ENCODE assay signal across 10 mouse cellular contexts in genomic region chr3:89336529-89336928, GRCm38 (mm10). TPM values are rescaled to one million over a fixed set of nuclear protein-coding genes. Genes with fewer than 3 reads are reported as not detected.
DNase-seq lines count a peak whose midpoint lies in the region; ATAC-seq and TF ChIP-seq lines count a peak whose summit lies in the region.
"Had no signal": no experiment of that assay in that cellular context is flagged by ENCODE, and none has a peak within 500 bp of the region (broad histone marks: within the 10 kb centered on the region; RNA-seq: fewer than 3 reads in every experiment).

No protein-coding gene starts in this region.

- H3K4me2 ChIP-seq in lung, embryonic 14.5 days, result peak overlapping the region; percentile 65
- H3K4me2 ChIP-seq in limb, embryonic 11.5 days (ENCODE audit: low read depth, severe bottlenecking), result peak overlapping the region; percentile 87
- H3K4me2 ChIP-seq in stomach, embryonic 16.5 days (ENCODE audit: low read depth, low read length), result peak overlapping the region; percentile 68

- TF ChIP-seq CTCF in lung, embryonic 14.5 days (IDR thresholded peaks at IDR 0.05; ENCODE audit: low read depth), result no peak

- H3K9me3 ChIP-seq in lung, embryonic 14.5 days (ENCODE audit: low read depth, low read length), result no peaks in the 10 kb centered on the region
- H3K9me3 ChIP-seq in forebrain, embryonic 10.5 days, result no peaks in the 10 kb centered on the region
- no peaks in the 10 kb centered on the region for H3K9me3 ChIP-seq in limb, embryonic 11.5 days (ENCODE audit: control insufficient read depth, low read length)
- H3K9me3 ChIP-seq in stomach, embryonic 16.5 days (replicated peaks; ENCODE audit: control insufficient read depth, low read length), result no peaks in the 10 kb centered on the region

- no peak for ATAC-seq in lung, embryonic 14.5 days (ENCODE audit: insufficient read depth)
- no peak for ATAC-seq in limb, embryonic 11.5 days (ENCODE audit: insufficient number of reproducible peaks, low FRiP score, low TSS enrichment, low read depth)
- ATAC-seq in stomach, embryonic 16.5 days (ENCODE audit: insufficient read depth, low FRiP score), result no peak

- H3K4me1 ChIP-seq in lung, embryonic 14.5 days (ENCODE audit: insufficient read depth), result 0 out of 2 replicates have a peak, but pooled peaks cover 7% of the 10 kb centered on the region
- H3K4me1 ChIP-seq in forebrain, embryonic 10.5 days, result peaks cover 92% of the 10 kb centered on the region
- H3K4me1 ChIP-seq in limb, embryonic 11.5 days (ENCODE audit: control insufficient read depth, insufficient read depth, low read length), result peaks cover 40% of the 10 kb centered on the region
- peaks cover 42% of the 10 kb centered on the region for H3K4me1 ChIP-seq in stomach, embryonic 16.5 days (ENCODE audit: control insufficient read depth, insufficient read depth, low read length)

- WGBS in lung, embryonic 14.5 days, result 6% methylated on average over 6 of the region's 6 CpGs
- WGBS in forebrain, embryonic 10.5 days, result 4% methylated on average over 6 of the region's 6 CpGs
- WGBS in limb, embryonic 11.5 days, result 22% methylated on average over 6 of the region's 6 CpGs
- WGBS in stomach, embryonic 16.5 days, result 19% methylated on average over 6 of the region's 6 CpGs

- H3K9ac ChIP-seq in lung, embryonic 14.5 days, result peak overlapping the region; percentile 95
- peak overlapping the region; percentile 81 for H3K9ac ChIP-seq in limb, embryonic 11.5 days (ENCODE audit: low read length)
- H3K9ac ChIP-seq in stomach, embryonic 16.5 days (ENCODE audit: low read length), result peak overlapping the region; percentile 92

- peaks cover 27% of the 10 kb centered on the region for H3K36me3 ChIP-seq in lung, embryonic 14.5 days (ENCODE audit: insufficient read depth)
- peaks cover 36% of the 10 kb centered on the region for H3K36me3 ChIP-seq in forebrain, embryonic 10.5 days (replicated peaks)
- peaks cover 7% of the 10 kb centered on the region for H3K36me3 ChIP-seq in limb, embryonic 11.5 days (ENCODE audit: control insufficient read depth, insufficient read depth, low read length)
- no peaks in the 10 kb centered on the region for H3K36me3 ChIP-seq in stomach, embryonic 16.5 days (ENCODE audit: control insufficient read depth, insufficient read depth, low read length)

- peak overlapping the region; percentile 88 for H3K4me3 ChIP-seq in lung, embryonic 14.5 days (ENCODE audit: low read depth, low read length)
- H3K4me3 ChIP-seq in forebrain, embryonic 10.5 days, result peak overlapping the region; percentile 88
- peak overlapping the region; percentile 67 for H3K4me3 ChIP-seq in limb, embryonic 11.5 days (ENCODE audit: low read depth, low read length)
- peak overlapping the region; percentile 78 for H3K4me3 ChIP-seq in stomach, embryonic 16.5 days (replicated peaks; ENCODE audit: low read length)

- DNase-seq in lung, embryonic 14.5 days, result no peak
- DNase-seq in lung, adult 18-20 months, result no peak
- no peak for DNase-seq in forebrain, embryonic 10.5 days (ENCODE audit: extremely low spot score, low spot score)
- no peak for DNase-seq in limb, embryonic 11.5 days (ENCODE audit: low spot score)
- DNase-seq in spleen, postnatal 36 days (ENCODE audit: low spot score in 2 of 2), result no peak
- no peak for DNase-seq in gastrocnemius, postnatal 4 days (ENCODE audit: low spot score in 2 of 2)
- DNase-seq: kidney, adult 8-10 months had no signal

- no peaks in the 10 kb centered on the region for H3K27me3 ChIP-seq in lung, embryonic 14.5 days (ENCODE audit: insufficient read depth, low read length)
- peaks cover 30% of the 10 kb centered on the region for H3K27me3 ChIP-seq in forebrain, embryonic 10.5 days (ENCODE audit: poor library complexity, severe bottlenecking)
- H3K27me3 ChIP-seq in limb, embryonic 11.5 days (ENCODE audit: control insufficient read depth, insufficient read depth, low read length), result no peaks in the 10 kb centered on the region
- H3K27me3 ChIP-seq in stomach, embryonic 16.5 days (ENCODE audit: control insufficient read depth, insufficient read depth, low read length), result no peaks in the 10 kb centered on the region

- no peak overlapping the region for H3K27ac ChIP-seq in lung, embryonic 14.5 days (ENCODE audit: low read depth)
- H3K27ac ChIP-seq in forebrain, embryonic 10.5 days, result peak overlapping the region; percentile 98
- H3K27ac ChIP-seq in limb, embryonic 11.5 days (replicated peaks; ENCODE audit: low read depth, low read length), result no peak overlapping the region
- H3K27ac ChIP-seq in stomach, embryonic 16.5 days (ENCODE audit: low read length), result peak overlapping the region; percentile 89

RNA-seq across cellular contexts. Expression of gene Efna4, which starts 1.3 kb away (rescaled TPM):
- polyA plus RNA-seq in lung, embryonic 14.5 days (2014; fragmentation: Nextera tagmentation; extraction: Ambion mirVana), result 24.6 and 27.0 TPM in 2 replicates
- polyA plus RNA-seq in forebrain, embryonic 10.5 days (2016; fragmentation: Nextera tagmentation; extraction: Ambion mirVana), result 27.6 and 28.7 TPM in 2 replicates
- polyA plus RNA-seq in limb, embryonic 11.5 days (2014; fragmentation: Nextera tagmentation; extraction: Ambion mirVana), result 46.9 and 48.9 TPM in 2 replicates
- 15.0 and 15.5 TPM in 2 replicates for polyA plus RNA-seq in stomach, embryonic 16.5 days (2015; fragmentation: Nextera tagmentation; extraction: Ambion mirVana)
- 1 to 10 TPM; 2.6 to 2.8 TPM for total RNA-seq in gastrocnemius, postnatal 4 days (2021)

RNA-seq across cellular contexts. Expression of gene Adam15, which starts 13.3 kb away (rescaled TPM):
- 32.7 and 36.7 TPM in 2 replicates for polyA plus RNA-seq in lung, embryonic 14.5 days (2014; fragmentation: Nextera tagmentation; extraction: Ambion mirVana)
- polyA plus RNA-seq in forebrain, embryonic 10.5 days (2016; fragmentation: Nextera tagmentation; extraction: Ambion mirVana), result 32.1 and 39.5 TPM in 2 replicates
- polyA plus RNA-seq in limb, embryonic 11.5 days (2014; fragmentation: Nextera tagmentation; extraction: Ambion mirVana), result 17.8 and 21.0 TPM in 2 replicates
- 61.1 and 69.5 TPM in 2 replicates for polyA plus RNA-seq in stomach, embryonic 16.5 days (2015; fragmentation: Nextera tagmentation; extraction: Ambion mirVana)
- 10 to 100 TPM; 54.6 to 55.8 TPM for total RNA-seq in gastrocnemius, postnatal 4 days (2021)

RNA-seq across cellular contexts. Expression of gene Efna3, which starts 13.8 kb away (rescaled TPM):
- polyA plus RNA-seq in lung, embryonic 14.5 days (2014; fragmentation: Nextera tagmentation; extraction: Ambion mirVana), result 4.7 and 5.8 TPM in 2 replicates
- polyA plus RNA-seq in forebrain, embryonic 10.5 days (2016; fragmentation: Nextera tagmentation; extraction: Ambion mirVana), result 3.0 and 4.0 TPM in 2 replicates
- polyA plus RNA-seq in limb, embryonic 11.5 days (2014; fragmentation: Nextera tagmentation; extraction: Ambion mirVana), result 13.9 and 19.3 TPM in 2 replicates
- 13.0 and 16.0 TPM in 2 replicates for polyA plus RNA-seq in stomach, embryonic 16.5 days (2015; fragmentation: Nextera tagmentation; extraction: Ambion mirVana)
- total RNA-seq in gastrocnemius, postnatal 4 days (2021), result not detected
- total RNA-seq: megakaryocyte progenitor cell, adult 5-6 weeks had no signal

RNA-seq across cellular contexts. Expression of gene Dcst2, which starts 25.2 kb away (rescaled TPM):
- 0.17 TPM in 1 of 2 replicates, not detected in the other for polyA plus RNA-seq in lung, embryonic 14.5 days (2014; fragmentation: Nextera tagmentation; extraction: Ambion mirVana)
- polyA plus RNA-seq in forebrain, embryonic 10.5 days (2016; fragmentation: Nextera tagmentation; extraction: Ambion mirVana), result 0.06 and 0.16 TPM in 2 replicates
- polyA plus RNA-seq in limb, embryonic 11.5 days (2014; fragmentation: Nextera tagmentation; extraction: Ambion mirVana), result 0.23 and 0.28 TPM in 2 replicates
- 0.45 and 0.49 TPM in 2 replicates for polyA plus RNA-seq in stomach, embryonic 16.5 days (2015; fragmentation: Nextera tagmentation; extraction: Ambion mirVana)
- under 1 TPM; 0.12 to 0.16 TPM for total RNA-seq in gastrocnemius, postnatal 4 days (2021)
- total RNA-seq: megakaryocyte progenitor cell, adult 5-6 weeks had no signal

RNA-seq across cellular contexts. Expression of gene Dcst1, which starts 28.5 kb away (rescaled TPM):
- 0.11 TPM in 1 of 2 replicates, not detected in the other for polyA plus RNA-seq in lung, embryonic 14.5 days (2014; fragmentation: Nextera tagmentation; extraction: Ambion mirVana)
- polyA plus RNA-seq in forebrain, embryonic 10.5 days (2016; fragmentation: Nextera tagmentation; extraction: Ambion mirVana), result 0.23 TPM in 1 of 2 replicates, not detected in the other
- polyA plus RNA-seq in limb, embryonic 11.5 days (2014; fragmentation: Nextera tagmentation; extraction: Ambion mirVana), result 0.37 and 0.44 TPM in 2 replicates
- 0.70 and 0.89 TPM in 2 replicates for polyA plus RNA-seq in stomach, embryonic 16.5 days (2015; fragmentation: Nextera tagmentation; extraction: Ambion mirVana)
- total RNA-seq in gastrocnemius, postnatal 4 days (2021), result under 1 TPM; 0.27 to 0.34 TPM
- total RNA-seq: megakaryocyte progenitor cell, adult 5-6 weeks had no signal
- polyA plus RNA-seq: cortical plate, adult 2 months had no signal

Comparison
In these comparisons a context has a peak if more than half of its experiments do, and no peak if none do; other contexts are left out.
1. H3K27ac ChIP-seq: peak in forebrain, embryonic 10.5 days (single experiment) and stomach, embryonic 16.5 days (single experiment); none in lung, embryonic 14.5 days (single experiment) and limb, embryonic 11.5 days (single experiment).
2. Peak in every context shown above with its lines, with median percentiles within 50 percentile points of each other: H3K4me2 ChIP-seq, H3K4me3 ChIP-seq and H3K9ac ChIP-seq.